Mouse (Mus musculus) thymus, adult 2 months (tissue): Measurements from ENCODE around the gene Cmah.

Source experiments
- CTCF ChIP-seq: fragments of 200-500 bp; IDR thresholded peaks from 2 replicates; pipeline ENCODE4 v1.5.1; 2012; ENCODE audit warnings: mild to moderate bottlenecking, control low read depth, low read length, moderate library complexity, borderline replicate concordance; ENCODE audit not compliant: control insufficient read depth, poor library complexity, insufficient read depth; ENCODE audit errors: extremely low read depth
- POLR2A ChIP-seq: fragments of 200-500 bp; IDR thresholded peaks from 2 replicates; pipeline ENCODE4 v1.6.1; 2012; ENCODE audit warnings: mild to moderate bottlenecking, low read length, control low read depth, moderate library complexity; ENCODE audit not compliant: control insufficient read depth, poor library complexity, insufficient read depth; ENCODE audit errors: extremely low read depth

DNA sequence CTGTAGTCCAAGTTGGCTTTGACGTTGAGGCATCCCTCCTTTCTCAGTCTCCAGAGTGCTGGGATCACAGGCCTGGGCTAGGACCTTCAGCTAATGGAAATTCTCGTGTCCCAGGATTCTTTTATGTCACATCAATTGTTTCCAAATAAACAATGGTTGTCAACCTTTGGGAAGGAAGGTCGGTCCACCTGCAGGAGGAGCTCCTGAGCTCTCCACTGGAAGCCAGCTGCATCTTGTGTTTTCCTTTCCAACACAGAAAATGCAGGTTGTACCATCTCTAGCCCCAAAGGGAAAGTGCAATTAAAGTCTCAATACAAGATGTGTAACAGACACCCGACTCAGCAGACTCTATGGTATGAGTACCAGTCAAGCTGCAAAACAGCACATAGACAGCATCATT, 21.0 kb upstream of the Cmah start:
- TF ChIP-seq CTCF: no peak
- TF ChIP-seq POLR2A: no peak
